Mouse (Mus musculus): ENCODE results near the gene 9530053A07Rik. TPM values are rescaled to one million over a fixed set of nuclear protein-coding genes. Genes with fewer than 3 reads are reported as not detected.

The 9530053A07Rik gene
- polyA plus RNA-seq, 1 experiment = not detected

GRCm38 (mm10) chr7:28159292-28159691, 30.0 kb downstream of the 9530053A07Rik start:
- WGBS = 40% methylated on average over 6 of the region's 6 CpGs
- H3K27ac ChIP-seq (ENCODE audit: insufficient read depth, low read depth, low read length) = no peak overlapping the region
- H3K4me3 ChIP-seq (ENCODE audit: insufficient read depth, low read depth, low read length) = no peak overlapping the region
- H3K36me3 ChIP-seq (ENCODE audit: control insufficient read depth, insufficient read depth, low read length) = no peaks in the 10 kb centered on the region
- TF ChIP-seq CTCF (conservative IDR thresholded peaks at IDR 0.05; ENCODE audit: insufficient read depth, insufficient read length, low read depth, low read length) = no peak
- no peak for TF ChIP-seq POLR2A (IDR thresholded peaks at IDR 0.05; ENCODE audit: low read depth, low read length)
- no peaks in the 10 kb centered on the region for H3K4me1 ChIP-seq (ENCODE audit: control insufficient read depth, insufficient read depth, low read length)
- DNase-seq = no peak
- no peaks in the 10 kb centered on the region for H3K27me3 ChIP-seq (replicated peaks; ENCODE audit: control insufficient read depth, insufficient read depth, low read length)

GRCm38 (mm10) chr7:28159893-28160292, 30.6 kb downstream of the 9530053A07Rik start:
- WGBS = 79% methylated on average over 3 of the region's 3 CpGs
- TF ChIP-seq CTCF (conservative IDR thresholded peaks at IDR 0.05; ENCODE audit: insufficient read depth, insufficient read length, low read depth, low read length) = no peak
- no peak for TF ChIP-seq POLR2A (IDR thresholded peaks at IDR 0.05; ENCODE audit: low read depth, low read length)
- H3K4me3 ChIP-seq (ENCODE audit: insufficient read depth, low read depth, low read length) = no peak overlapping the region

GRCm38 (mm10) chr7:28161163-28161749, 32.0 kb downstream of the 9530053A07Rik start:
- no peaks in the 10 kb centered on the region for H3K27me3 ChIP-seq (replicated peaks; ENCODE audit: control insufficient read depth, insufficient read depth, low read length)
- H3K27ac ChIP-seq (ENCODE audit: insufficient read depth, low read depth, low read length) = no peak overlapping the region
- DNase-seq = no peak
- no peak overlapping the region for H3K4me3 ChIP-seq (ENCODE audit: insufficient read depth, low read depth, low read length)
- 35% methylated on average over 9 of the region's 9 CpGs for WGBS
- H3K4me1 ChIP-seq (ENCODE audit: control insufficient read depth, insufficient read depth, low read length) = no peaks in the 10 kb centered on the region
- TF ChIP-seq POLR2A (IDR thresholded peaks at IDR 0.05; ENCODE audit: low read depth, low read length) (no peak), CTCF (conservative IDR thresholded peaks at IDR 0.05; ENCODE audit: insufficient read depth, insufficient read length, low read depth, low read length) (no peak)
- H3K36me3 ChIP-seq (ENCODE audit: control insufficient read depth, insufficient read depth, low read length) = no peaks in the 10 kb centered on the region

More at GRCm38 (mm10) chr7:28159893-28160292, 30.6 kb downstream of the 9530053A07Rik start:
- H3K27me3 ChIP-seq (replicated peaks; ENCODE audit: control insufficient read depth, insufficient read depth, low read length) = no peaks in the 10 kb centered on the region
- no peak overlapping the region for H3K27ac ChIP-seq (ENCODE audit: insufficient read depth, low read depth, low read length)
- no peaks in the 10 kb centered on the region for H3K36me3 ChIP-seq (ENCODE audit: control insufficient read depth, insufficient read depth, low read length)
- no peak for DNase-seq
- H3K4me1 ChIP-seq (ENCODE audit: control insufficient read depth, insufficient read depth, low read length) = no peaks in the 10 kb centered on the region

- Histone ChIP-seq H3K36me3 (ENCODE audit: control insufficient read depth, insufficient read depth, low read length) (no peaks in the 10 kb centered on the region), H3K4me3 (ENCODE audit: insufficient read depth, low read depth, low read length) (no peak overlapping the region), H3K27me3 (replicated peaks; ENCODE audit: control insufficient read depth, insufficient read depth, low read length) (no peaks in the 10 kb centered on the region), H3K27ac (ENCODE audit: insufficient read depth, low read depth, low read length) (no peak overlapping the region), H3K4me1 (ENCODE audit: control insufficient read depth, insufficient read depth, low read length) (no peaks in the 10 kb centered on the region; the same call in 1 of the 2 replicates)
- 82% methylated on average over 6 of the region's 6 CpGs for WGBS
- DNase-seq = no peak
- TF ChIP-seq CTCF (conservative IDR thresholded peaks at IDR 0.05; ENCODE audit: insufficient read depth, insufficient read length, low read depth, low read length) = 0 out of 2 replicates have a peak, but pooled peaks have one; percentile 9
- TF ChIP-seq POLR2A (IDR thresholded peaks at IDR 0.05; ENCODE audit: low read depth, low read length) = no peak
Measured at GRCm38 (mm10) chr7:28165406-28165805, 36.1 kb downstream of the 9530053A07Rik start.

GRCm38 (mm10) chr7:28168320-28169115, 39.3 kb downstream of the 9530053A07Rik start:
- 4% methylated on average over 9 of the region's 9 CpGs for WGBS
- peak; percentile 84 for TF ChIP-seq CTCF (conservative IDR thresholded peaks at IDR 0.05; ENCODE audit: insufficient read depth, insufficient read length, low read depth, low read length)
- TF ChIP-seq POLR2A (IDR thresholded peaks at IDR 0.05; ENCODE audit: low read depth, low read length) = no peak
- Histone ChIP-seq H3K27me3 (replicated peaks; ENCODE audit: control insufficient read depth, insufficient read depth, low read length) (no peaks in the 10 kb centered on the region), H3K4me1 (ENCODE audit: control insufficient read depth, insufficient read depth, low read length) (peaks cover 4% of the 10 kb centered on the region; the same call in 1 of the 2 replicates), H3K36me3 (ENCODE audit: control insufficient read depth, insufficient read depth, low read length) (no peaks in the 10 kb centered on the region), H3K4me3 (ENCODE audit: insufficient read depth, low read depth, low read length) (peak overlapping the region; percentile 72), H3K27ac (ENCODE audit: insufficient read depth, low read depth, low read length) (peak overlapping the region; percentile 64; the same call in 1 of the 2 replicates)
- peak; percentile 79 for DNase-seq

GRCm38 (mm10) chr7:28169489-28170422, 40.5 kb downstream of the 9530053A07Rik start, which contains the start of gene Fbl:
Gene Fbl (plus strand): TSS chr7:28169710.
- TF ChIP-seq CTCF (conservative IDR thresholded peaks at IDR 0.05; ENCODE audit: insufficient read depth, insufficient read length, low read depth, low read length) = no peak
- TF ChIP-seq POLR2A (IDR thresholded peaks at IDR 0.05; ENCODE audit: low read depth, low read length) = peak; percentile 31
- Histone ChIP-seq H3K4me1 (ENCODE audit: control insufficient read depth, insufficient read depth, low read length) (peaks cover 4% of the 10 kb centered on the region; the same call in 1 of the 2 replicates), H3K36me3 (ENCODE audit: control insufficient read depth, insufficient read depth, low read length) (no peaks in the 10 kb centered on the region), H3K27ac (ENCODE audit: insufficient read depth, low read depth, low read length) (peak within 1 kb of the TSS; percentile 64; the same call in 1 of the 2 replicates), H3K27me3 (replicated peaks; ENCODE audit: control insufficient read depth, insufficient read depth, low read length) (no peaks in the 10 kb centered on the region), H3K4me3 (ENCODE audit: insufficient read depth, low read depth, low read length) (peak within 1 kb of the TSS; percentile 72)
- under 1% methylated on average over 80 of the region's 80 CpGs for WGBS
- DNase-seq = peak; percentile 94
